Mouse (Mus musculus): ENCODE data around the gene Gm614. TPM values are rescaled to one million over a fixed set of nuclear protein-coding genes. Genes with fewer than 3 reads are reported as not detected.

Gm614 gene
- polyA plus RNA-seq, 1 experiment from 2014 or later = not detected

DNA sequence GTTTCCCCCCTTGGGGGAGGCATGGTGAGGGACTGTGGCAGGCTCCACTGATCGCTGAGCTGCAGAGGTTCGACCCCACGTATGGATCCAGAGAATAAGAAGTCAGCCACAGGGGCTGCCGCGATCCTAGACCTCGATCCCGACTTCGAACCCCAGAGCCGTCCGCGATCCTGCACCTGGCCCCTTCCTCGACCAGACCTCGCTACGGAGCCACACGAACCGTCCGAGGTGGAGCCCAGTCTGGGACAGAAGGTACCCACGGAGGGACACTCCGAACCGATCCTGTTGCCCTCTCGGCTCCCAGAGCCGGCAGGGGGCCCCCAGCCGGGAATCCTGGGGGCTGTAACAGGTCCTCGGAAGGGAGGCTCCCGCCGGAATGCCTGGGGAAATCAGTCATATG, 9.1 kb downstream of the Gm614 start:
- no peaks in the 10 kb centered on the region for H3K9me3 ChIP-seq (replicated peaks)
- H3K36me3 ChIP-seq = no peaks in the 10 kb centered on the region
- H3K4me1 ChIP-seq (replicated peaks) = peaks cover 11% of the 10 kb centered on the region
- peak overlapping the region; percentile 65 for H3K4me3 ChIP-seq
- H3K4me2 ChIP-seq = peak overlapping the region; percentile 82
- 0 out of 2 replicates have a peak, but pooled peaks have one; percentile 5 for ATAC-seq (replicated peaks; ENCODE audit: insufficient number of reproducible peaks, insufficient read depth, low FRiP score, low read depth)
- no peaks in the 10 kb centered on the region for H3K27me3 ChIP-seq
- H3K27ac ChIP-seq = peak overlapping the region; percentile 71
- peak overlapping the region; percentile 71 for H3K9ac ChIP-seq
- 12% methylated on average over 26 of the region's 26 CpGs for WGBS

DNA sequence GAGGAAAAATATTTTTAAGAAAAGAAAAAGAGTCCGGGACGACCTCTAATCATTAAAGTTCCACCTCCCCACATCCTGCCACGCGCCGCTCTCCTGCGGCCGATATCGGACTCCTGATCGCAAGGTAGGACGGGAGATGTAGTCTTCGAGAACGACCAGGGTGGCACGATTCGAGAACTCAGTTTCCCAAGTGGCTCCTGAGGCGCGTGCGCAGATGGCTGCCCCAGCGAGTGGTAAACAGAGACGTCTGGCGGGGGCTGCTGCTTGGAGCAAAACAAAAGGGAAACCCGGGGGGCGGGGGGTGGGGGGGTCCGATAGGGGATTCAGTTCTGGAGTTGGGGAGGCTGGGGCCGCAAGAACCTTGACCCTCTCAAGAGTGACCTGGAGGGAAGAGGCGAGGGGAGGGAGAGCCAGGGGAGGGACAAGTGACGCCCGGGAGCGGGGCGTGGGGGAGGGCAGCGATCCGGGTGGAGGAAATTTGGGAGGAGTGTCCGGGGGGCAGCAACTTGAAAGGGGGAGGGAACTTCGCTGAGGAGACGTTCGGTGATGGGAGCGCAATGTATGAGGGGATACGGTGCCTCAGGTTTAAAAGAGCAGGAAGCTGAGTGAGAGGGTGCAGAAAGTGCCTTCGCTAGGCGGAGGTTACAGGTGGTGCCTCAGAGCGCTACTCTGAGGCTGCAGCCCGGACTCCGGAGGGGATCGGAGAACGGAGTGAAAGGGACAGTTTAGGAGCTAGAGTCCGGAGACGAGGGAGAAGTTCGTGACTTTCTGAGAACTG, 9.7 kb downstream of the Gm614 start, which contains the start of gene Foxo4:
TSS of gene Foxo4 (plus strand) at position 577 of the 778 bp plus-strand sequence.
- H3K9ac ChIP-seq = peak within 1 kb of the TSS; percentile 71
- H3K27ac ChIP-seq = peak within 1 kb of the TSS; percentile 71
- H3K4me1 ChIP-seq (replicated peaks) = peaks cover 11% of the 10 kb centered on the region
- no peaks in the 10 kb centered on the region for H3K27me3 ChIP-seq
- WGBS = 15% methylated on average over 47 of the region's 47 CpGs
- no peaks in the 10 kb centered on the region for H3K9me3 ChIP-seq (replicated peaks)
- no peaks in the 10 kb centered on the region for H3K36me3 ChIP-seq
- peak within 1 kb of the TSS; percentile 65 for H3K4me3 ChIP-seq
- peak within 1 kb of the TSS; percentile 82 for H3K4me2 ChIP-seq
- ATAC-seq (replicated peaks; ENCODE audit: insufficient number of reproducible peaks, insufficient read depth, low FRiP score, low read depth) = peak; percentile 84

GRCm38 (mm10) chrX:101245011-101245410, 18.8 kb downstream of the Gm614 start:
- no peak overlapping the region for H3K4me3 ChIP-seq
- H3K9ac ChIP-seq = no peak overlapping the region
- no peak for ATAC-seq (replicated peaks; ENCODE audit: insufficient number of reproducible peaks, insufficient read depth, low FRiP score, low read depth)
- H3K27ac ChIP-seq = no peak overlapping the region
- no peaks in the 10 kb centered on the region for H3K4me1 ChIP-seq (replicated peaks)
- WGBS = 21% methylated on average over 1 of the region's 1 CpGs
- no peaks in the 10 kb centered on the region for H3K27me3 ChIP-seq
- no peak overlapping the region for H3K4me2 ChIP-seq
- no peaks in the 10 kb centered on the region for H3K36me3 ChIP-seq
- H3K9me3 ChIP-seq (replicated peaks) = no peaks in the 10 kb centered on the region

GRCm38 (mm10) chrX:101222796-101223162, 41.0 kb downstream of the Gm614 start:
- 0 out of 2 replicates have a peak, but pooled peaks cover 4% of the 10 kb centered on the region for H3K36me3 ChIP-seq
- peak overlapping the region; percentile 60 for H3K27ac ChIP-seq
- no peak for ATAC-seq (replicated peaks; ENCODE audit: insufficient number of reproducible peaks, insufficient read depth, low FRiP score, low read depth)
- H3K27me3 ChIP-seq = no peaks in the 10 kb centered on the region; the same call in 1 of the 2 replicates
- peak overlapping the region; percentile 61 for H3K4me2 ChIP-seq
- H3K4me1 ChIP-seq (replicated peaks) = 0 out of 2 replicates have a peak, but pooled peaks cover 4% of the 10 kb centered on the region
- peak overlapping the region; percentile 67 for H3K4me3 ChIP-seq
- peak overlapping the region; percentile 25; the same call in 1 of the 2 replicates for H3K9ac ChIP-seq
- WGBS = 35% methylated on average over 7 of the region's 7 CpGs
- H3K9me3 ChIP-seq (replicated peaks) = no peaks in the 10 kb centered on the region

DNA sequence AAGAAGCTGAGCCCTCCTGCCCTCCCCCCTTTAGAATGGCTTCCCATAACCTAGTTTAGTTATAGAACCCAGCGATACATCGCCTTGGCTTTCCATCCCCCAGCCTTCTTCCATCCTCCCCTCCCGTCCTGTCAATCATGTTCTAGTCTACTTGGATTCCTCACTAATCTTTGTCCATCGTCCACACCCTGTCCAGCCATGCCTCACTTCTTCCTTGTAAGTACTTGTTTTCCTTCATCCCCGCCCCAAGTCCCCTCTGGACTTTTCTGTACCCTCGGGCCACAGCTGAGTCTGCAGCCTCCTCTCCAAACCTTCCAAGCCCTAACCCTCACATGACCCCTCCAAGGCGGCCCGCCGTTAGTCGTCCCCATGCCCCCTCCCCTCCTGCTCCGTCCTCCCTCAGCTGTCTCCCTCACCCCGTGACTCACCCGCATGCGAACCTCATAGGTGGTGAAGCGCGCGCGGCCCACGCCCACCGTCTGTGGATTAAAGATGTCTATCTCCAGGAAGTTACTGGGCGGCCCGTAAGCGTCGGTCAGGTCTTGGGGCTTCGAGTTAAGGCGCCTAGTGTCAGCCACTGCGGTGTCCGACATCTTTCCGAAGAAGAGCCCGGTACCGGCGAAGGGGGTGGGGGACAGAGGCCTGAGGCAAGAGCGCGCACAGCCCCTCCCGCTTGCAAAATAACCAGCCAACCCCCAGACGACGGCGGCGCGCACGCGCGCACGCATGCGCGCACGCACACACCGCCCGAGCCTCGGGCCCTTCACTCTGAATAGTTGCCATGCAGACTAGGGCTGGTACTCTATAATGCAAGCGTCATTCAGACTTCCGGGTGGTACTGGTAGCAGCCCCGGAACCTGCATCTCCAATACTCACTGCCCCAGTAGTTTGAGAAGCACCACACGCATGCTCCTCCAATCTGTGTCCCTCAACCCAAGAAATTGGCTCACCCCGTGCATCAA, 41.7 kb downstream of the Gm614 start, which contains the start of gene Snx12:
TSS of gene Snx12 (minus strand) at position 730 of the 962 bp plus-strand sequence.
- H3K27ac ChIP-seq = peak within 1 kb of the TSS; percentile 77
- peak within 1 kb of the TSS; percentile 67 for H3K4me3 ChIP-seq
- H3K27me3 ChIP-seq = no peaks in the 10 kb centered on the region; the same call in 1 of the 2 replicates
- peak within 1 kb of the TSS; percentile 55 for H3K9ac ChIP-seq
- 16% methylated on average over 55 of the region's 55 CpGs for WGBS
- peak; percentile 97 for ATAC-seq (replicated peaks; ENCODE audit: insufficient number of reproducible peaks, insufficient read depth, low FRiP score, low read depth)
- 0 out of 2 replicates have a peak, but pooled peaks cover 4% of the 10 kb centered on the region for H3K36me3 ChIP-seq
- H3K4me1 ChIP-seq (replicated peaks) = 0 out of 2 replicates have a peak, but pooled peaks cover 4% of the 10 kb centered on the region
- peak within 1 kb of the TSS; percentile 61 for H3K4me2 ChIP-seq
- H3K9me3 ChIP-seq (replicated peaks) = no peaks in the 10 kb centered on the region

Other genes with a start within 250 kb of the Gm614 start
- 0.29 and 0.45 TPM in 2 replicates for gene Tex11, start 204.3 kb downstream of the Gm614 start, polyA plus RNA-seq (2015; fragmentation: Nextera tagmentation; extraction: Ambion mirVana)
- gene Slc7a3, start 178.0 kb downstream of the Gm614 start, polyA plus RNA-seq (2015; fragmentation: Nextera tagmentation; extraction: Ambion mirVana) = 0.26 and 0.80 TPM in 2 replicates
- 34.3 and 39.7 TPM in 2 replicates for gene Snx12, start 41.4 kb downstream of the Gm614 start, polyA plus RNA-seq (2015; fragmentation: Nextera tagmentation; extraction: Ambion mirVana)
- 1.4 and 1.9 TPM in 2 replicates for gene Foxo4, start 9.5 kb downstream of the Gm614 start, polyA plus RNA-seq (2015; fragmentation: Nextera tagmentation; extraction: Ambion mirVana)
- 17.3 and 31.0 TPM in 2 replicates for gene Il2rg, start 4.3 kb upstream of the Gm614 start, polyA plus RNA-seq (2015; fragmentation: Nextera tagmentation; extraction: Ambion mirVana)
- gene Gm20489, start 5.0 kb upstream of the Gm614 start, polyA plus RNA-seq (2015; fragmentation: Nextera tagmentation; extraction: Ambion mirVana) = not detected in 2 replicates
- 17.0 and 24.2 TPM in 2 replicates for gene Med12, start 10.0 kb upstream of the Gm614 start, polyA plus RNA-seq (2015; fragmentation: Nextera tagmentation; extraction: Ambion mirVana)
- 1.7 and 3.3 TPM in 2 replicates for gene Nlgn3, start 35.2 kb upstream of the Gm614 start, polyA plus RNA-seq (2015; fragmentation: Nextera tagmentation; extraction: Ambion mirVana)
- gene Gjb1, start 112.4 kb upstream of the Gm614 start, polyA plus RNA-seq (2015; fragmentation: Nextera tagmentation; extraction: Ambion mirVana) = 0.21 and 0.91 TPM in 2 replicates
- 22.1 and 24.6 TPM in 2 replicates for gene Zmym3, start 156.9 kb upstream of the Gm614 start, polyA plus RNA-seq (2015; fragmentation: Nextera tagmentation; extraction: Ambion mirVana)
- 209 and 253 TPM in 2 replicates for gene Nono, start 165.3 kb upstream of the Gm614 start, polyA plus RNA-seq (2015; fragmentation: Nextera tagmentation; extraction: Ambion mirVana)
- gene Itgb1bp2, start 185.1 kb upstream of the Gm614 start, polyA plus RNA-seq (2015; fragmentation: Nextera tagmentation; extraction: Ambion mirVana) = 77.1 and 88.5 TPM in 2 replicates